Mouse (Mus musculus): ENCODE results near the gene Slc6a1.

The Slc6a1 gene

DNA sequence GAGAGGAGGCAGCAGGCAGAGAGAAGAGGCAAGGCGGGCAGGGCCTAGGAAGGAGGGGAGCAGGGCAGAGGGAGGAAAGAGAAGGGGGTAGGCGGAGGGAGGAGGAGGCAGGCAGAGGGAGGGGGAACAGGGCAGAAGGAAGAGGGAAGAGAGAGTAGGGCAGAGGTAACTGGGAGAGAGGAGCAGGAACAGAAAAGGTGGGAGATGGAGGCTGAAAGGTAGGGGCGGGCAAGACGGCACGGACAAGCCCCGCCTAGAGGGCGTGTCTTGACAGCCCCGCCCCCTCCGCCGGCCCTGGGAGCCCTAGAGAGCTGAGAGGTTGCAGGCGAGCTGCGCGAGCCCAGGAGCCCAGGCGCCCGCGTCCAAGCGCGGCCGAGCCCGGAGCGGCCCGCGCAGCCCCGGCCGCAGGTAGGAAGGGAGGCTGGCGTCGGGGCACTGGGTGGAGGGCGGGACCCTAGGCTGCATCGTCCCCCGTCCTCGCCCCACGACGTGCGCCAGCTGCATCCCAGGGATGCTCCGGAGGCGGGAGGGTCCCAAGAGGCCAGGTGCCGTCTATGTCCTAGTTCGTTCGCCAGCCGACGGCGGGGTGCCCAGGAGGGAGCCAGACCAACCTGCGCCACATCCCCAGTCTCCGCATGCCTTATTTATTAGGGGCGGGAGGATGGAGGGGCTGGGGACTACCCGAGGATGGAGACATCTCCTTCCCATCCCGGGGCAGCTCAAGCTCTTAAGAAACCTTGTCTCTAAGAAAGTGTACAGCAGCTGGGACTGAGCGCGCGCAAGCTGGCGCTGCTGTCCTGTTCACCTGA is at the start of gene Slc6a1:
Gene Slc6a1 (plus strand): TSS at position 167 of the 809 bp plus-strand sequence.
- peak; percentile 2 for DNase-seq

- no peak for DNase-seq
These were observed 43.4 kb upstream of the Slc6a1 start for GRCm38 (mm10) chr6:114238892-114239644.

DNA sequence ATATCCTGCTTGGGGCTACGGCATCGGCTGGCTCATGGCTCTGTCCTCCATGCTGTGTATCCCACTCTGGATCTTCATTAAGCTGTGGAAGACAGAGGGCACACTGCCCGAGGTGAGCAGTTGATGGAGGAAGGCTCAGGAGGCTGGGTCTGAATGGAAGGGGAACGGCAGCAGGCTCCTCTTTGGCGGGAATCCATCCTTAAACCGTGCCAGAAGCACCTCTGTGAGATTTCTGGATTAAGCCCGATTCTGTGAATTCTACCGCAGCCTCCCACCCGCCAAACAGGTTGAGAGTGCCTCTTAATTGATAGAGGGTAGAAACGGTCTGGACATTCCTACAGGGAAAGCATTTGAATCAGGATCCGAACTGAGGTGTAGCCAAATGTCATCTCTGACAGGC is 36.8 kb upstream of the Slc6a1 start:
- no peak for DNase-seq

DNA sequence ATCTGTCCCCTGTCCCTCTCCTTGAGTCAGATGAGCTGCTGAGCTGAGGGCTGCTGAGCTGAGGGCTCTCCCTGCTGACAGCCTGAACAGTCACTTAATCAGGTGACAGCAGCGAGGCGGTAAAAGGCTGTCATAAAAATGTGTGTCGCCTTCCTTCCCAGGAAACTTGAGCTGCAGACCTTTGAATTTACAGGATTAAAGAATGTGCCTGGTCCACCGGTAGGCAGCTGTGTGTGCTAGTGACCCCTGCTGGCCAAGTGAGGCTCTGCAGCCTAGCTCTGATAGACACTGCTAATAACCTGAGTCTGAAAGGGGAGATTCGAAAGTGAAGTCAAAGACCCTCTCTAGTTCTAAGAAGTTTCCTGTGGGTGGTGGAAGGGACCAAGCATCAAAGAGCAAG is 32.1 kb upstream of the Slc6a1 start:
- DNase-seq: peak; percentile 80

- DNase-seq: no peak
These were observed 27.5 kb upstream of the Slc6a1 start for GRCm38 (mm10) chr6:114254927-114255326.

DNA sequence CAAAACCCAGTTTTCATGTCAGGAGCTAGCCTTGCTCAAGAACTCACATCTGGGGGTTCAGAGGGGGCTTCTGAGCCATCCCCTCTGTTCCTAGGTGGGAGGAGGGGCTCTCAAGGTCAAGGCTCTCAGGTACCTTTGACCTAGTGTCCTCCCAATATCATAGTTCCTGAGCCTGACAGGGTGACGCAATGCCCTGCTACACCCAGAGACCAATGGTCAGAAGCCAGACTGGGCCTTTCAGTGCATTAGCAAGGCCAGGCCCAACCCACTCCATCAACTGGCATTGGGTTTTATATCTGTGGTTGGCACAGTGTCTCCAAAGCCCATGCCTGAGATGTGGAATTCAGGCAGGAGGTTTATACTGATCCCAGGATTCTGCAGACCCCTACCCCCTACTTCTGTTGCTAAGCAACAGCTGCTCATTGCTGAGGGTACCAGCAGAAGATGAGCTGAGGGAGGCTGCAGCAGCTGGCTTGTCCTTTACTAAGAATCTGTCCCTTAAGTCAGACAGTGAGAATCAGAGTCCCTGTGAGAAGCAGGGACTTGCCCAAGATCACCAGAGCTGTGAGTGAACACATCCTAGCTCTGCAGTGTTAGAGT is 24.6 kb upstream of the Slc6a1 start:
- no peak for DNase-seq

GRCm38 (mm10) chr6:114258661-114259193 is 23.7 kb upstream of the Slc6a1 start:
- no peak for DNase-seq

DNA sequence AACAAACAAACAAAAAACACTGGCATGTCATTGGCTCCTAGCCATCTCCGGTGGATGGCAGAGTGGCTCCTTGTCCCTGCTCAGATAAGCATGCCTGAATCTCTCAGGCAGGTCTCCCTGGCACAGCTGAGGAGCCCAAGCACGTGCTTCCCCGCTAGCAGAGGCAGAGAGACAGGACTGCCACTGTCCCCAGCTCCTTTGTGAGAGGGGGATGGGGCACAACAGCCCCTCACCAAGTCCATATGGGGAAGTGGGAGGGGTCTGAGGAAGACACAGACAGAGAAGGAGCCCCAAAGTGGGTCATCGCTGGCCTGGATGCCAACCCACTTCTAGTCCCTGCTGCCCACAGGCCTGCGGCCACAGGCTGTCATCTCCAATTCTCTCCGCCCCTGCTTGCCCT is 20.8 kb upstream of the Slc6a1 start:
- no peak for DNase-seq

DNA sequence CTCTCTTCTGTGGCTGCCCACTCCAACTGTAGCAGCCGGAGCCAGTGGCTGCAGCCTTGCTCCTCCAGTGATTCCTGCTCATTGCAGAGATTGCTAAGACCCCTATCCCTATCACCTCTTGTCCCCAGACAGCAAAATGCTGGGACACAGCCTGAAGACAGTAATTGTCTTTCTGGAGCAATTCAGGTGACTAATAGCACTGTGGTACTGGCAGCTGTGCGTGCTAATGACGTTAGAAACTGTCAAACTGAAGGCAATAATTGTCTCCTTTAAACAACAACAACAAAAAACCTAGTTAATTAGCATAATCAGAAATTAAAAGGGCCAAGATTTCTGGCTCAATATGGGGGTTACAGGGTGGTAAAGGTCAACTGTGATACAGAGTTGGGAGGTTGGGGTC is 18.4 kb upstream of the Slc6a1 start:
- no peak for DNase-seq

DNA sequence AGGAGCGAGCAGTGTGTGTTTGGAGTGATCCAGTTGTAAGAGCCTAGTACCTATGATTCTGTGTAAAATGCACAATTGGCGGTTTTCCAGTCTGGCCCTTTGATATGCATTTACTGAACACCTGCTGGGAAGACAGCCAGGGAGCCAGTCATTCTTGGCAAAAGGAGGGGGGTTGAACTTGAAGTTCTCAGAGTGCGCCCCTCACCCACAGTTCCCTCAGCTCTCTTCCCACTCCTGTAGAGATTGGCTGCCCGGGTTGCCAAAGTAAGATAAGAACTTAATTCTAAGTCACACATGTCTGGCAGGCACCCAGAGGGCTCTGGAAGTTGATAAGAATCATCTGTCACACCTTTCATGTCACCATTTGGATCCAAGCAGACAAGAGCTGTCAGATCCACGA is 18.0 kb upstream of the Slc6a1 start:
- no peak for DNase-seq

- no peak for DNase-seq
These were observed 16.2 kb upstream of the Slc6a1 start for GRCm38 (mm10) chr6:114266273-114266672.

DNA sequence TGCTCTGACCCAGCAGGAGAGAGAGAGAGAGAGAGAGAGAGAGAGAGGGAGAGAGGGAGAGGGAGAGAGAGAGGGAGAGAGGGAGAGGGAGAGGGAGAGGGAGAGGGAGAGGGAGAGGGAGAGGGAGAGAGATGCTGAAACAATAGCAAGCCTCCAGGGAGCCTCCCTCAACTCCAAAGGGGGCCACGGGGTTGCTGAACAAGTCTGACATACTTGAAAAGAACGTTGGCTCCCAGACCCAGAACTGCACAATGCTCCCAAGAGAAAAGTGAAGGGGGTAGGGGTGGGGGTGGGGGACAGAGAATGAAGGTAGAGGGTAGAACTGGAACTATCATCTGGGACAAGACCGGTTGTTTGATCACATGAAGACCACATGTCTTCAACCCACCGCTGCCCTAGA is 14.5 kb upstream of the Slc6a1 start:
- no peak for DNase-seq

- no peak for DNase-seq
These were observed 12.8 kb upstream of the Slc6a1 start for GRCm38 (mm10) chr6:114269589-114269988.

GRCm38 (mm10) chr6:114270799-114271198 is 11.6 kb upstream of the Slc6a1 start:
- DNase-seq: no peak

- no peak for DNase-seq
These were observed 10.2 kb upstream of the Slc6a1 start for GRCm38 (mm10) chr6:114272279-114272678.

GRCm38 (mm10) chr6:114273997-114274728 is 8.3 kb upstream of the Slc6a1 start:
- no peak for DNase-seq

GRCm38 (mm10) chr6:114275800-114276199 is 6.6 kb upstream of the Slc6a1 start:
- DNase-seq: no peak

- DNase-seq: no peak
These were observed 889 bp downstream of the Slc6a1 start for GRCm38 (mm10) chr6:114283278-114283770.

DNA sequence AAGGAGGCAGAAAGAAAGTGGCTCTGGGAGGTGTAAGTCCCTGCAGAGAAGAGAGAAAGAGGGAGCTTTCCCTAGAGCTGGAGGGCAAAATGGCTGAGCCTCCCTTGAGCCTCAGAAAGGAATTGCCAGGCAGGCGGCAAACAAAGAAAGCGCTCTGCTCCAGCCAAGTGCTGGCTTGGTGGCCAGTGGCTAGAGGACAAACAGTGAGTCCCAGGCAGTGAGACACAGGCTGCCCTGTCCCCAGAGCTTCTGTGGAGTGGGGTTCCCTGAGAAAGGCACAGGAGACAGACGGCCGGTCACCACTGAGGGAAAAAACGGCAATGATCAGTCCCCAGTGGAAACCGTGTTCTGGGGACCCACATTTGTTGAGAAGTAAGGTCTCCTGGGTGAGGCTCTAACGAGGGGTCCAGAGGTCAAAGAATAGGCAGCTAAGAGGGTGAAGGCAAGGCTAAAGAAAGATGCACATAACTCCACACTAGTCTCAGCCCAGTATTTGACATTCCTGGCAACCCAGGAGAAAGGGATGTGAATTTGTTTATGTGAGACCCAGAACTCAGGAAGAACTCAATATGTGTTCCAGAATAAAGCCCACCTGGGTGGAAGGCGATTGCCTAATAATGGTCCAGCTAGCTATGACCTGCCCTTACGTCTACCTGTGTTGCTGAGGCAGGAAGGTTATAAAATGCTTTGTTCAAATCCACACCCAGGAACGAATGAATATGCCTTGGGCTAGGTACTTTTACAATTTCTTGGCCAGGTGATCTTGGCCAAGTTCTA is 1.7 kb downstream of the Slc6a1 start:
- no peak for DNase-seq

GRCm38 (mm10) chr6:114285424-114285823 is 3.0 kb downstream of the Slc6a1 start:
- DNase-seq: no peak

- no peak for DNase-seq
These were observed 6.7 kb downstream of the Slc6a1 start for GRCm38 (mm10) chr6:114289106-114289505.

GRCm38 (mm10) chr6:114290184-114290583 is 7.7 kb downstream of the Slc6a1 start:
- no peak for DNase-seq

All from kidney, adult 9 months (tissue).